Mouse (Mus musculus) ES-E14 (cell line): Measurements from ENCODE around the gene Cebpg. TPM values are rescaled to one million over a fixed set of nuclear protein-coding genes. Genes with fewer than 3 reads are reported as not detected.

Source experiments
- DNase-seq: peaks from one replicate; pipeline ENCODE4 v3.0.0-alpha.2; 2013; ENCODE audit warnings: low read depth, low spot score
- H3K27ac ChIP-seq: 2 replicates; pipeline ENCODE4 v1.5.1; 2012; ENCODE audit warnings: low read depth, mild to moderate bottlenecking, low read length, moderate library complexity, mixed read lengths; ENCODE audit not compliant: poor library complexity, insufficient read depth, severe bottlenecking
- H3K36me3 ChIP-seq: 2 replicates; pipeline ENCODE4 v1.6.1; 2012; ENCODE audit warnings: mild to moderate bottlenecking, low read length, moderate library complexity, mixed read lengths; ENCODE audit not compliant: control insufficient read depth, poor library complexity, insufficient read depth, severe bottlenecking
- H3K4me1 ChIP-seq, 2 experiments: fragments of 150-350 bp in 1 of 2; sonication (generic) in 1 of 2; 2 replicates each; pipeline ENCODE4 v1.6.1; 2012; ENCODE audit warnings: low read length in 2 of 2, mild to moderate bottlenecking in 1 of 2, mixed read lengths in 1 of 2; ENCODE audit not compliant: control insufficient read depth in 2 of 2, insufficient read depth in 2 of 2, poor library complexity in 1 of 2
- H3K4me3 ChIP-seq, 2 experiments: fragments of 150-350 bp in 1 of 2; sonication (generic) in 1 of 2; 2 replicates each; pipeline ENCODE4 v1.5.1; 2012; ENCODE audit warnings: low read length in 2 of 2, low read depth in 1 of 2, mild to moderate bottlenecking in 1 of 2, mixed read lengths in 1 of 2; ENCODE audit not compliant: insufficient read depth in 1 of 2, poor library complexity in 1 of 2, severe bottlenecking in 1 of 2
- H3K9ac ChIP-seq: 2 replicates; pipeline ENCODE4 v1.6.1; 2012; ENCODE audit warnings: low read depth, mild to moderate bottlenecking, low read length, mixed read lengths; ENCODE audit not compliant: poor library complexity, insufficient read depth, severe bottlenecking
- H3K9me3 ChIP-seq: fragments of 150-350 bp; sonication (generic); 2 replicates; pipeline ENCODE4 v1.6.1; 2012; ENCODE audit warnings: low read depth, mild to moderate bottlenecking, low read length; ENCODE audit not compliant: control insufficient read depth, insufficient read depth
- CHD2 ChIP-seq: IDR thresholded peaks from 2 replicates; pipeline ENCODE4 v1.6.1; 2014; ENCODE audit warnings: mild to moderate bottlenecking, low read depth, low read length, inconsistent platforms
- HCFC1 ChIP-seq: IDR thresholded peaks from 2 replicates; pipeline ENCODE4 v1.6.1; 2012; ENCODE audit warnings: low read length, inconsistent platforms, borderline replicate concordance; ENCODE audit not compliant: insufficient read depth
- MAFK ChIP-seq: IDR thresholded peaks from 2 replicates; pipeline ENCODE4 v1.6.1; 2014; ENCODE audit warnings: mild to moderate bottlenecking, low read depth, low read length, inconsistent platforms; ENCODE audit not compliant: insufficient read depth
- ZC3H11A ChIP-seq: IDR thresholded peaks from 2 replicates; pipeline ENCODE4 v1.6.1; 2012; ENCODE audit warnings: low read depth, mild to moderate bottlenecking, inconsistent platforms, low read length, borderline replicate concordance
- ZNF384 ChIP-seq: IDR thresholded peaks from 2 replicates; pipeline ENCODE4 v1.6.1; 2012; ENCODE audit warnings: low read depth, low read length, inconsistent platforms
- in situ Hi-C, 2 experiments: fragments of 600-800 bp; cut with MboI; formaldehyde crosslinking; loops; one replicate each; pipeline ENCODE4 v1.15.1; 2025; ENCODE audit warnings: low sequenced_read_pairs in 2 of 2, inconsistent platforms in 1 of 2; ENCODE audit not compliant: unreplicated experiment in 2 of 2
- total RNA-seq: library from RNA; depleted of rRNA; stranded (reverse); fragments of 300-350 nt; gene quantifications from 2 replicates; pipeline ENCODE4 v1.2.3, GENCODE M21; 2012

The Cebpg gene
- total RNA-seq, 1 experiment: 14.0 TPM

DNA sequence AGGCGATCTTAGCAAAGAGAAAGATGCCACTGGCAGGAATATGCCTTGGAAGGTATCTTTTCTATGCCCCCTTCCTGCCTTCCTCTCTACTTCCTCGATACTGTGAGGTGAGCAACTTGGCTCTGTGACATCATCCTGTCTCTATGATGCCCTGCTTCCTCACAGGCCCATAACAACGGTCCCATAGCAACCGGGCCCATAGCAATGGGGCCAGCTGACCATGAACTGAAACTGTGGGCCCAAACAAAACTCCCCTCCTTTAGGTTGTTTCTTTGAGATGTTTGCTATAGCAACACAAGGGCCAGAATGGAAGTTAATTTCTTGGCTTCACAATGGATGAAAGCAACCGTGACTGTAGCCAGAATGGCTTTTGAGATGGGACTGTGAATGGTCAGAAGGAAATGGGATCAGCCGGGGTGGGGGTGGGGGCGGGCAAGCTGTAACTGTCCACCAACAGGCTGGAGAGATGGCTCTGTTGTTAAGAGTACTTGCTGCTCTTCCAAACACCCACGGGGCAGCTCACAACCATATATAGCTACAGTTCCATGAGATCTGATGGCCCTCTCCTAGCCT lies 10.4 kb upstream of the Cebpg start:
- Histone ChIP-seq H3K36me3 (no peaks in the 10 kb centered on the region), H3K27ac (no peak overlapping the region)
- in situ Hi-C loops: no loop called here

DNA sequence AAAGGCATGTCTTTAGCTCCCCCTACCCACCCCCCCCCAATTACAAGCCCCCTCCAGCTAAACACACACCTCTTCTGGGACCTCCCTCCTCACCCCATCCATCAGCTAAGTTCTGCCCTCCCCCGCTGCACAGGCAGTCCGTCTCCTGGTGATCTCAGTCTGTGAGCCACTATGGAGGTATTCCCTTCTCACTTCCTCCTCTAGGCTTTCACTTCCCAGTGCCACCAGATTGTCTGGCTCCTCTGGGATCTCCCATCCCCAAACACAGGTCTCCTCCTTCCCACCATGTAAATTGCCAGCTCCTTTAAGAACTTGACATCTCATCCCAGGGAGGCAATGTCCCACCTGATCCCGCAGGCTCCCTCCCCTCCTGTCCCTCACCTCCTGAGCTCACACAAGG lies 9.6 kb upstream of the Cebpg start:
- in situ Hi-C loops: no loop called here
- H3K4me3 ChIP-seq: no peak overlapping the region

More for the DNA sequence above, 10.4 kb upstream of the Cebpg start:
- H3K4me1 ChIP-seq: no peaks in the 10 kb centered on the region
- TF ChIP-seq HCFC1 (no peak), CHD2 (no peak), ZNF384 (no peak), MAFK (no peak), ZC3H11A (no peak)
- no peak overlapping the region for H3K4me3 ChIP-seq
- H3K9ac ChIP-seq: no peak overlapping the region
- DNase-seq: no peak
- no peaks in the 10 kb centered on the region for H3K9me3 ChIP-seq

DNA sequence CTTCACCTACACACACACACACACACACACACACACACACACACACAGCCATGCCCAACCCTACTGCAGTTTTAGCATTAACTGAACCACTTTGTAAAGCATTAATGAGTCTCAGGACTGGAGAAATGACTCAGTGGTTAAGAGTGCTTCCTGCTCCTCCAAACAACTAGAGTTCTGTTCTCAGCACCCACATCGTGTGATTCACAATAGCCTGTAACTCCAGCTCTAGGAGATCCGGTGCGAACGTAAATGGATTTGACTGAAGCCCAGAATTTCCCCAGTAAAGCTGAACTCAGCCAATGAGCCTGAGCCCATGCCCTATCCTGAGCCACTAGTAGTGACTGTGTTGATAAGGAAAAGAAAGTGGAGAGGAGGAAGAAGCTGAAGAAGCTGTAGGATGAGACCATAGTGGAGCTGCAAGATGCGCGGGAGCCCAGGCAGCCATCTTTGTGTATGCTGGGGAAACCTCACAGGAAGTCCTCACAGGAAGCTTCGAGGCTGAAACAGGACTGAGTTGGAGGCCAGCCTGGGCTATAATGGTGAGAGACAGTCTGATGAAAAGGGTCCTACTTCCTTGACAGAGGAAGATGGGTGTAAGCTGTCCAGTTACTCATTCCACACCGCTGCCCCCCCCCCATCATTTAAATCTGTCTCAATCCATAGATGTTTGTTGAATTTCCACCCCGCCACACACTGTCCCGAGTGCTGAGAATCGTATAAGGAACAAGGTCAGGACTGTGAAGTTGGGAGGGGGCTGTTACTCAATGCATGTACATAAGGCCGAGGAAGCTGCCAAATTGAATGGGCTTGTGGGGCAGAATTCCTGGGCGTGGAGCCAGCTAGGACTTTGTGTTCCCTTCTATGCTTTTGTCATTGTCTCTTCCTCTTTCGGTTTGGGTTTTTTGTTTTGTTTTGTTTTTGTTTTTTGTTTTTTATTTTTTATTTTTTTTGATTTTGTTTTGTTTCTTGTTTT lies 8.2 kb upstream of the Cebpg start:
- in situ Hi-C loops: no loop called here

More for the DNA sequence above, 9.6 kb upstream of the Cebpg start:
- Histone ChIP-seq H3K9ac (no peak overlapping the region), H3K9me3 (no peaks in the 10 kb centered on the region), H3K36me3 (no peaks in the 10 kb centered on the region), H3K27ac (no peak overlapping the region), H3K4me1 (no peaks in the 10 kb centered on the region)
- no peak for DNase-seq
- TF ChIP-seq CHD2: no peak
- no peak for TF ChIP-seq HCFC1
- TF ChIP-seq MAFK: no peak
- TF ChIP-seq ZNF384: no peak
- no peak for TF ChIP-seq ZC3H11A

DNA sequence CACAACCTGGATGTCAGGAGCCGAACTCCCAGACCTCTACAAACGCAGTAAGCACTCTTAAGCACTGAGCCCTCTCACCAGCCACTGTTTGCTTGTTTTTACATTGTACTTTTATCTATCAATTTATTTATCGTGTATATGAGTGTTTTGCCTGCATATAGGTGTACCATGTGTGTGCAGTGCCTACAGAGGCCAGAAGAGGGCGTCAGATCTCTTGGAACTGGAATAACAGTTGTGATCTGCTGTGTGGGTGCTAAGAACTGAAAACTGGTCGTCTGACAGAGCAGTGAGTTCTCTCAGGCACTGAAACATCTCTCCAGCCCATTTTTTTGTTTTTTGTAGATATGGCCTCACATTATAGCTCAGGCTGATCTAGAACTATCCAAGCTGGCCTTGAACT lies 3.1 kb upstream of the Cebpg start:
- H3K27ac ChIP-seq: no peak overlapping the region
- in situ Hi-C loops: no loop called here
- H3K4me3 ChIP-seq: no peak overlapping the region
- H3K36me3 ChIP-seq: no peaks in the 10 kb centered on the region
- peaks cover 1 to 3% of the 10 kb centered on the region in 2 experiments; a peak in 1 of 4 replicates for H3K4me1 ChIP-seq
- peak; percentile 30 for DNase-seq
- H3K9ac ChIP-seq: no peak overlapping the region
- no peak for TF ChIP-seq MAFK
- no peak for TF ChIP-seq ZC3H11A
- no peaks in the 10 kb centered on the region for H3K9me3 ChIP-seq

More for the DNA sequence above, 8.2 kb upstream of the Cebpg start:
- TF ChIP-seq MAFK (no peak), ZC3H11A (no peak), ZNF384 (no peak), HCFC1 (no peak), CHD2 (no peak)
- H3K27ac ChIP-seq: no peak overlapping the region
- H3K9ac ChIP-seq: no peak overlapping the region
- no peak overlapping the region for H3K4me3 ChIP-seq
- H3K36me3 ChIP-seq: no peaks in the 10 kb centered on the region
- H3K9me3 ChIP-seq: no peaks in the 10 kb centered on the region
- no peak for DNase-seq
- H3K4me1 ChIP-seq: no peaks in the 10 kb centered on the region
